Mouse (Mus musculus) bone marrow, adult 2 months (tissue): Measurements from ENCODE around the gene Syp.

Experiments used
- CTCF ChIP-seq: fragments of 200-500 bp; IDR thresholded peaks from 2 replicates; pipeline ENCODE4 v1.5.1; 2011; ENCODE audit warnings: low read length, control low read depth; ENCODE audit not compliant: control insufficient read depth, insufficient read depth
- POLR2A ChIP-seq: fragments of 200-500 bp; IDR thresholded peaks from 2 replicates; pipeline ENCODE4 v1.6.1; 2011; ENCODE audit warnings: low read depth, mild to moderate bottlenecking, control low read depth, low read length, borderline replicate concordance; ENCODE audit not compliant: control insufficient read depth

GRCm38 (mm10) chrX:7648671-7649304, 10.5 kb downstream of the Syp start:
- TF ChIP-seq POLR2A (peak; percentile 63; the same call in 1 of the 2 replicates), CTCF (peak; percentile 41; the same call in 1 of the 2 replicates)
